Mouse (Mus musculus) limb, embryonic 15.5 days (tissue): ENCODE results near the gene Csrp3. TPM values are rescaled to one million over a fixed set of nuclear protein-coding genes. Genes with fewer than 3 reads are reported as not detected.

Experiments
- ATAC-seq: fragments of 200-750 bp; cut with Nextera tagmentation; 2 replicates; pipeline ENCODE4 v1.8.0; 2017; ENCODE audit warnings: low read depth, moderate TSS enrichment; ENCODE audit not compliant: insufficient number of reproducible peaks, low FRiP score, low TSS enrichment
- H3K27ac ChIP-seq: fragments of 300-500 bp; sonication (generic); 2 replicates; pipeline ENCODE4 v1.5.1; 2015; ENCODE audit warnings: moderate library complexity, mild to moderate bottlenecking, inconsistent platforms
- H3K27me3 ChIP-seq: fragments of 300-500 bp; sonication (generic); 2 replicates; pipeline ENCODE4 v1.6.1; 2015; ENCODE audit warnings: inconsistent platforms
- H3K36me3 ChIP-seq: fragments of 300-500 bp; sonication (generic); 2 replicates; pipeline ENCODE4 v1.6.1; 2015; ENCODE audit warnings: inconsistent platforms
- H3K4me1 ChIP-seq: fragments of 300-500 bp; sonication (generic); 2 replicates; pipeline ENCODE4 v1.6.1; 2015; ENCODE audit warnings: inconsistent platforms
- H3K4me2 ChIP-seq: fragments of 300-500 bp; sonication (generic); 2 replicates; pipeline ENCODE4 v1.6.1; 2015; ENCODE audit warnings: mild to moderate bottlenecking, inconsistent platforms
- H3K4me3 ChIP-seq: fragments of 300-500 bp; sonication (generic); 2 replicates; pipeline ENCODE4 v1.5.1; 2015; ENCODE audit warnings: mild to moderate bottlenecking, inconsistent platforms
- H3K9ac ChIP-seq: fragments of 300-500 bp; sonication (generic); 2 replicates; pipeline ENCODE4 v1.6.1; 2015; ENCODE audit warnings: inconsistent platforms
- H3K9me3 ChIP-seq: fragments of 300-500 bp; sonication (generic); 2 replicates; pipeline ENCODE4 v1.6.1; 2016; ENCODE audit warnings: inconsistent platforms
- WGBS: fragments of 180-500 bp; shearing (Covaris S2); methylation state at CpG from one replicate; pipeline ENCODE4 v1.1.7; 2015; 5-methylcytosine and 5-hydroxymethylcytosine counted together
- polyA plus RNA-seq: library from polyadenylated mRNA; unstranded; fragments of >200 nt; fragmentation: Nextera tagmentation; extraction: Ambion mirVana; gene quantifications from 2 replicates; pipeline ENCODE4 v1.2.1, GENCODE M21; 2015

Gene Csrp3
- polyA plus RNA-seq, 1 experiment from 2014 or later: 65.6 TPM

GRCm38 (mm10) chr7:48823621-48824020, 24.2 kb downstream of the Csrp3 start:
- H3K36me3 ChIP-seq: peaks cover 76% of the 10 kb centered on the region
- no peak overlapping the region for H3K27ac ChIP-seq
- H3K9ac ChIP-seq: no peak overlapping the region
- H3K27me3 ChIP-seq: no peaks in the 10 kb centered on the region
- no peaks in the 10 kb centered on the region for H3K9me3 ChIP-seq
- ATAC-seq: no peak
- H3K4me1 ChIP-seq: no peaks in the 10 kb centered on the region
- H3K4me2 ChIP-seq: no peak overlapping the region
- 95% methylated on average over 3 of the region's 3 CpGs for WGBS
- no peak overlapping the region for H3K4me3 ChIP-seq

GRCm38 (mm10) chr7:48821654-48822053, 26.2 kb downstream of the Csrp3 start:
- no peaks in the 10 kb centered on the region for H3K9me3 ChIP-seq
- no peaks in the 10 kb centered on the region for H3K27me3 ChIP-seq
- no peak overlapping the region for H3K9ac ChIP-seq
- H3K4me1 ChIP-seq: no peaks in the 10 kb centered on the region
- H3K36me3 ChIP-seq: peaks cover 80% of the 10 kb centered on the region
- no peak overlapping the region for H3K4me3 ChIP-seq
- 87% methylated on average over 5 of the region's 5 CpGs for WGBS
- no peak for ATAC-seq
- no peak overlapping the region for H3K4me2 ChIP-seq
- H3K27ac ChIP-seq: no peak overlapping the region

DNA sequence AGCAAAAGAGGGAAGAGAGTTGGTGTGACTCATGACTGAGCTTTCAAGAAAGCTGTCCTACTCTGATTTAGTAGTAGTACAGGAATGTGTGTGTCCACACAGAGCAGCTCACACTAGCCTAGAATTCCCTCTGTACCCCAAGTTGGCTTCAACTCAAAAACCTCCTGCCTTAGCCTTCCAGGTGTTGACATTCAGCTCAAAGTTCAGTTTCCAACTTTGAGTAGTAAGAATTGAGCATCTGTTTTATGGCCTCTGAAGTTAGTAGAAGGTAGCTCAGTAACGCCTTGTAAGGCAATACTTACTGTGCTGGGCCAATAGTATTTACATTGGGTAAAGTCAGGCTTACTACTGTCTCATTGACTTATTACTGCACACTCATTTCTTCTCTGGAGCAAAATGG, 34.2 kb downstream of the Csrp3 start:
- Histone ChIP-seq H3K36me3 (peaks cover 29% of the 10 kb centered on the region), H3K9ac (no peak overlapping the region), H3K4me1 (no peaks in the 10 kb centered on the region), H3K9me3 (no peaks in the 10 kb centered on the region), H3K4me3 (no peak overlapping the region), H3K27ac (no peak overlapping the region), H3K27me3 (no peaks in the 10 kb centered on the region), H3K4me2 (no peak overlapping the region)
- ATAC-seq: no peak
- WGBS: 60% methylated on average over 1 of the region's 1 CpGs

DNA sequence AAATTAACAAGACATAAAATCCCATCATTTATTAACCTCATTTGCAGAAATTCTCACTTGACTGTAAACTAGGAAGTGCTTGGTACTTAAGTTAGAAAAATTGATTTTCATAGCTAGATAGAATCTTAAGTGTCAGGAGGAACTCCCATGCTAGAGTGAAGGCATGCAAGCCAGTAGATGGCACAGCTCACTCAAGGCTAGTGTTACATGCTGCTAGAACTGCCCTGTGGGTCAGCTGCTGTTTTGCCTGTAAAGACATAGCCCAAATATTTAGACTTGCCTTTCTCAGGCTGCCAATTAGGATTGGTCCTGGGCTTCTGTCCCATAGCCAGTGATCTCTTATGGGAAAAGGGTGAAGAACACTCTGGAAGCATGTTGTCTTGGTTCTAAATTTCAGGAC, 35.5 kb downstream of the Csrp3 start:
- H3K36me3 ChIP-seq: peaks cover 30% of the 10 kb centered on the region
- ATAC-seq: no peak
- no peaks in the 10 kb centered on the region for H3K4me1 ChIP-seq

GRCm38 (mm10) chr7:48810652-48811051, 37.2 kb downstream of the Csrp3 start:
- 100% methylated on average over 1 of the region's 1 CpGs for WGBS
- no peak overlapping the region for H3K4me3 ChIP-seq
- H3K4me1 ChIP-seq: no peaks in the 10 kb centered on the region
- H3K27me3 ChIP-seq: no peaks in the 10 kb centered on the region
- no peak overlapping the region for H3K9ac ChIP-seq
- ATAC-seq: no peak
- H3K27ac ChIP-seq: no peak overlapping the region
- no peak overlapping the region for H3K4me2 ChIP-seq
- peaks cover 37% of the 10 kb centered on the region for H3K36me3 ChIP-seq
- no peaks in the 10 kb centered on the region for H3K9me3 ChIP-seq

More for the DNA sequence above, 35.5 kb downstream of the Csrp3 start:
- H3K9me3 ChIP-seq: no peaks in the 10 kb centered on the region
- no peaks in the 10 kb centered on the region for H3K27me3 ChIP-seq
- H3K4me2 ChIP-seq: no peak overlapping the region
- no peak overlapping the region for H3K27ac ChIP-seq
- no peak overlapping the region for H3K9ac ChIP-seq
- H3K4me3 ChIP-seq: no peak overlapping the region

DNA sequence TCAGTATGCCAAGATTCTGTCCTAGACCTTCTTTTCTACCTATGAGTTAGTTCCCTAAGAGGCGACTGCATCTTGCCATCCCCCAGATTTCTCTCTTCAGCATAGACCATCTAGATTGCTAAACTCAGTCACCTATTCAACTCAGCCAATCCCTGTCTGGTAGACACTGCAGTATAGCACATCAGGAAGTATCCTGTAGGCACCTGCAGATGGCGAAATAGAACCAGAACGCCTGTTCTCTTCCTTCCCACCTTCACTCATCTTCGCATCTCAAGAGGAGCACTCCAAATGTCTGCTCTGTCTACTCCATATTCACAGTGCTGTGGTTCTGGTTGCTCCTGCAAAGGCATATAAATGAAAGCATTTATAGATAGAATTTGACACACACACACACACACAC, 41.2 kb downstream of the Csrp3 start:
- Histone ChIP-seq H3K36me3 (peaks cover 47% of the 10 kb centered on the region), H3K9ac (no peak overlapping the region), H3K27ac (no peak overlapping the region), H3K27me3 (no peaks in the 10 kb centered on the region), H3K9me3 (no peaks in the 10 kb centered on the region), H3K4me1 (no peaks in the 10 kb centered on the region), H3K4me3 (no peak overlapping the region), H3K4me2 (no peak overlapping the region)
- WGBS: 84% methylated on average over 4 of the region's 4 CpGs
- ATAC-seq: no peak

- Histone ChIP-seq H3K4me1 (no peaks in the 10 kb centered on the region), H3K27me3 (no peaks in the 10 kb centered on the region), H3K9me3 (no peaks in the 10 kb centered on the region), H3K36me3 (peaks cover 45% of the 10 kb centered on the region), H3K4me3 (no peak overlapping the region), H3K27ac (no peak overlapping the region), H3K9ac (no peak overlapping the region), H3K4me2 (no peak overlapping the region)
- no peak for ATAC-seq
- WGBS: 84% methylated on average over 7 of the region's 7 CpGs
These were observed 44.5 kb downstream of the Csrp3 start for GRCm38 (mm10) chr7:48803381-48803780.

DNA sequence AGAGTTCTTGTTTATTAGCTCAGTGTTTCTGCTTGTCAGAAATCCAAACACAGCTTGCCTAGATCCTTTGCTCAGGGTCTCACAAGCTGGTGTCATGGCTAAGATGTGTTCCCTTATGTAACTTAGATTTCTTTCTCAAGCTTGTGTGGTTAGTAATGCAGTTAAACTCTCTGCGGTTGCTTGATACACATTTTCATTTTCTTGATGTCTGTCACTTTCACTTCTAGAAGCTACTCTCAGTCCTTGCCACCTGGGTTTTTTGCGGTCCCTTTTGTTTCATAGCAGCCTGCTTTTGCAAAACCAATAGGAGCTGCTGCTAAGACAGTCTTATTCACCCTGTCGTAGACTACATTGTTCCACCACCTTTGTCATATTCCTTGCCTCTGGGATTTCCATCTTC, 52.7 kb downstream of the Csrp3 start:
- peaks cover 6% of the 10 kb centered on the region; the same call in 1 of the 2 replicates for H3K36me3 ChIP-seq
- no peak overlapping the region for H3K27ac ChIP-seq
- H3K9ac ChIP-seq: no peak overlapping the region
- ATAC-seq: no peak
- no peaks in the 10 kb centered on the region for H3K9me3 ChIP-seq
- no peaks in the 10 kb centered on the region for H3K27me3 ChIP-seq
- WGBS: 88% methylated on average over 3 of the region's 3 CpGs
- H3K4me3 ChIP-seq: no peak overlapping the region
- no peak overlapping the region for H3K4me2 ChIP-seq
- H3K4me1 ChIP-seq: peaks cover under 1% of the 10 kb centered on the region; the same call in 1 of the 2 replicates

DNA sequence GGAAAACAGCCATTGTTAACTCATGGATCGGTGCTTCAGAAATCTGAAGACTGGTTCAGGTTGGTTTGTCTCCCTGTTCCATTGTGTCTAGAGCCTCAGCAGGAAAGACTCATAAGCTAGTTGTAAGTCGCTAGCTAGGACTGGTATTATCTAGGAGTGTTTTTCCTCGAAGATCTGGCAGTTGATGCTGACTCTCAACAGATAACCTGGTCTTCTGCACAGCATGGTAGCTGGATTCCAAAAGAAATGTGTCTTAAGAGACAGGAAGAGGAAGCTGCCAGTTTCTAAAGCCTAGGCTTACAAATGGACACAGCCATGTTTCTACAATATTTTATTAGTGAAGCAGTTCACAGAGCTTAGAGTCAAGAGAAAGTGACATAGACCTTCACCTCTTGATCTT, 56.4 kb downstream of the Csrp3 start:
- no peak for ATAC-seq
- 83% methylated on average over 3 of the region's 3 CpGs for WGBS
- H3K4me1 ChIP-seq: peaks cover 12% of the 10 kb centered on the region

DNA sequence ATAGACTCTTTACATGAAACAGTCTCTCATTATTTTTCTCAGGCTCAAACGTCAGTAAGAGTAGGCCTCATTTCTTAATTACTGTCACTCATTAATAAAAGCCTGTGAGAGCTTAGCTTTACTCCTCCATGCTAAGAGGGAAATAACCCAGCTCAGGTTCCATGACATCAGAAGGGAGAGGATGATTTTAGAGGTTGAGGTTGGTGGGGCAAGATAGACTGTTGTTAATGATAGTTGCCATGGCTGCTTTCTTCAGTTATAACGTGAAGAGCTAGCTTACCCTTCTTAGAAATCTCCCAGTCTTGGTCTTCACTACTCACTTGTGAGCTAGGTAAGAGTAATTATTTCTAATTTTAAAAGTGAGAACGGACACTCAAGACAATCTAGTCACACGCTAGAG, 57.7 kb downstream of the Csrp3 start:
- 66% methylated on average over 4 of the region's 4 CpGs for WGBS
- Histone ChIP-seq H3K27me3 (no peaks in the 10 kb centered on the region), H3K4me1 (peaks cover 12% of the 10 kb centered on the region), H3K9me3 (no peaks in the 10 kb centered on the region), H3K4me3 (no peak overlapping the region), H3K9ac (no peak overlapping the region), H3K4me2 (no peak overlapping the region), H3K27ac (no peak overlapping the region), H3K36me3 (no peaks in the 10 kb centered on the region)
- ATAC-seq: no peak

More for the DNA sequence above, 56.4 kb downstream of the Csrp3 start:
- Histone ChIP-seq H3K9ac (no peak overlapping the region), H3K27ac (no peak overlapping the region), H3K9me3 (no peaks in the 10 kb centered on the region), H3K4me3 (no peak overlapping the region), H3K27me3 (no peaks in the 10 kb centered on the region), H3K36me3 (peaks cover 3% of the 10 kb centered on the region; the same call in 1 of the 2 replicates), H3K4me2 (no peak overlapping the region)

GRCm38 (mm10) chr7:48788851-48789572, 58.8 kb downstream of the Csrp3 start, which contains the start of gene Zdhhc13:
Zdhhc13 (plus strand) TSS chr7:48789003.
- Histone ChIP-seq H3K4me1 (peaks cover 12% of the 10 kb centered on the region), H3K4me2 (peak within 1 kb of the TSS; percentile 75), H3K4me3 (peak within 1 kb of the TSS; percentile 85), H3K9ac (peak within 1 kb of the TSS; percentile 74), H3K27me3 (no peaks in the 10 kb centered on the region), H3K27ac (peak within 1 kb of the TSS; percentile 69), H3K9me3 (no peaks in the 10 kb centered on the region), H3K36me3 (no peaks in the 10 kb centered on the region)
- peak; percentile 98 for ATAC-seq
- WGBS: under 1% methylated on average over 57 of the region's 57 CpGs

- Histone ChIP-seq H3K9ac (no peak overlapping the region), H3K36me3 (no peaks in the 10 kb centered on the region), H3K9me3 (no peaks in the 10 kb centered on the region), H3K4me2 (peak overlapping the region; percentile 75), H3K27me3 (no peaks in the 10 kb centered on the region), H3K4me3 (peak overlapping the region; percentile 85), H3K4me1 (peaks cover 12% of the 10 kb centered on the region), H3K27ac (no peak overlapping the region; the same call in 1 of the 2 replicates)
- WGBS: 61% methylated on average over 3 of the region's 3 CpGs
- 0 out of 2 replicates have a peak, but pooled peaks have one; percentile 5 for ATAC-seq
These were observed 59.5 kb downstream of the Csrp3 start for GRCm38 (mm10) chr7:48788348-48788747.
